Mouse (Mus musculus) limb, embryonic 10.5 days (tissue): ENCODE results near the gene Acap3. TPM values are rescaled to one million over a fixed set of nuclear protein-coding genes. Genes with fewer than 3 reads are reported as not detected.

Source experiments
- DNase-seq: peaks from one replicate; pipeline ENCODE4 v3.0.0-alpha.2; 2017; ENCODE audit warnings: low spot score
- H3K27ac ChIP-seq: fragments of 300-500 bp; sonication (generic); 2 replicates; pipeline ENCODE4 v1.5.1; 2016; ENCODE audit warnings: mild to moderate bottlenecking
- H3K27me3 ChIP-seq: fragments of 300-500 bp; sonication (generic); 2 replicates; pipeline ENCODE4 v1.6.1; 2016; ENCODE audit warnings: low read depth, mild to moderate bottlenecking; ENCODE audit not compliant: poor library complexity, severe bottlenecking
- H3K36me3 ChIP-seq: fragments of 300-500 bp; sonication (generic); 2 replicates; pipeline ENCODE4 v1.6.1; 2016; ENCODE audit warnings: mild to moderate bottlenecking, moderate library complexity
- H3K4me1 ChIP-seq: fragments of 300-500 bp; sonication (generic); 2 replicates; pipeline ENCODE4 v1.6.1; 2016
- H3K4me3 ChIP-seq: fragments of 300-500 bp; sonication (generic); 2 replicates; pipeline ENCODE4 v1.5.1; 2016; ENCODE audit warnings: mild to moderate bottlenecking, moderate library complexity
- H3K9me3 ChIP-seq: fragments of 300-500 bp; sonication (generic); replicated peaks from 2 replicates; pipeline ENCODE4 v1.6.1; 2016; ENCODE audit warnings: mild to moderate bottlenecking
- WGBS: fragments of 180-500 bp; shearing (Covaris S2); methylation state at CpG from one replicate; pipeline ENCODE4 v1.1.7; 2016; 5-methylcytosine and 5-hydroxymethylcytosine counted together
- polyA plus RNA-seq: library from polyadenylated mRNA; unstranded; fragments of >200 nt; fragmentation: Nextera tagmentation; extraction: Ambion mirVana; gene quantifications from 2 replicates; pipeline ENCODE4 v1.2.1, GENCODE M21; 2016

Acap3 gene
- 20.9 and 25.3 TPM in 2 replicates for polyA plus RNA-seq

- Histone ChIP-seq H3K36me3 (peaks cover 45% of the 10 kb centered on the region), H3K9me3 (no peaks in the 10 kb centered on the region), H3K4me3 (peak within 1 kb of the TSS; percentile 92), H3K27ac (peak within 1 kb of the TSS; percentile 93), H3K4me1 (peaks cover 38% of the 10 kb centered on the region), H3K27me3 (no peaks in the 10 kb centered on the region)
- DNase-seq: peak; percentile 98
- under 1% methylated on average over 52 of the region's 52 CpGs for WGBS
These were observed at the start of gene Acap3, which contains the start of gene Pusl1 for GRCm38 (mm10) chr4:155891551-155892001. TSS of gene Acap3 (plus strand) at chr4:155891822. TSS of gene Pusl1 (minus strand) at chr4:155891781.

- H3K27me3 ChIP-seq: peaks cover 17% of the 10 kb centered on the region
- H3K9me3 ChIP-seq: no peaks in the 10 kb centered on the region
- no peak overlapping the region for H3K4me3 ChIP-seq
- DNase-seq: no peak
- WGBS: 94% methylated on average over 5 of the region's 5 CpGs
- H3K36me3 ChIP-seq: peaks cover 30% of the 10 kb centered on the region
- peaks cover 49% of the 10 kb centered on the region for H3K4me1 ChIP-seq
- no peak overlapping the region for H3K27ac ChIP-seq
These were observed 48.4 kb upstream of the Acap3 start for GRCm38 (mm10) chr4:155843231-155843630.

GRCm38 (mm10) chr4:155846871-155847578 is 44.6 kb upstream of the Acap3 start, which contains the start of gene Dvl1:
TSS of gene Dvl1 (plus strand) at chr4:155847402.
- Histone ChIP-seq H3K9me3 (no peaks in the 10 kb centered on the region), H3K4me1 (peaks cover 24% of the 10 kb centered on the region), H3K27me3 (peaks cover 5% of the 10 kb centered on the region; the same call in 1 of the 2 replicates), H3K4me3 (peak within 1 kb of the TSS; percentile 82), H3K27ac (peak within 1 kb of the TSS; percentile 89), H3K36me3 (peaks cover 22% of the 10 kb centered on the region)
- DNase-seq: peak; percentile 98
- 4% methylated on average over 64 of the region's 65 CpGs for WGBS

GRCm38 (mm10) chr4:155847591-155848352 is 43.9 kb upstream of the Acap3 start:
- peak; percentile 67 for DNase-seq
- Histone ChIP-seq H3K36me3 (peaks cover 15% of the 10 kb centered on the region), H3K4me1 (peaks cover 24% of the 10 kb centered on the region), H3K4me3 (peak overlapping the region; percentile 82), H3K27ac (peak overlapping the region; percentile 89), H3K9me3 (no peaks in the 10 kb centered on the region), H3K27me3 (0 out of 2 replicates have a peak, but pooled peaks cover under 1% of the 10 kb centered on the region)
- 2% methylated on average over 69 of the region's 69 CpGs for WGBS

- WGBS: 60% methylated on average over 7 of the region's 7 CpGs
These were observed 43.1 kb upstream of the Acap3 start for GRCm38 (mm10) chr4:155848434-155849095.

GRCm38 (mm10) chr4:155849391-155849790 is 42.2 kb upstream of the Acap3 start:
- Histone ChIP-seq H3K9me3 (no peaks in the 10 kb centered on the region), H3K36me3 (peaks cover 15% of the 10 kb centered on the region), H3K4me3 (no peak overlapping the region), H3K4me1 (peaks cover 24% of the 10 kb centered on the region), H3K27ac (no peak overlapping the region), H3K27me3 (no peaks in the 10 kb centered on the region)
- 85% methylated on average over 2 of the region's 2 CpGs for WGBS
- no peak for DNase-seq

More at GRCm38 (mm10) chr4:155848434-155849095, 43.1 kb upstream of the Acap3 start:
- no peaks in the 10 kb centered on the region for H3K9me3 ChIP-seq
- peaks cover 24% of the 10 kb centered on the region for H3K4me1 ChIP-seq
- peaks cover 14% of the 10 kb centered on the region for H3K36me3 ChIP-seq
- no peaks in the 10 kb centered on the region for H3K27me3 ChIP-seq
- H3K4me3 ChIP-seq: peak overlapping the region; percentile 82
- no peak overlapping the region for H3K27ac ChIP-seq
- DNase-seq: no peak

- WGBS: 94% methylated on average over 3 of the region's 3 CpGs
- H3K27me3 ChIP-seq: no peaks in the 10 kb centered on the region
- no peak overlapping the region for H3K27ac ChIP-seq
- H3K9me3 ChIP-seq: no peaks in the 10 kb centered on the region
- H3K4me1 ChIP-seq: peaks cover 24% of the 10 kb centered on the region
- peaks cover 21% of the 10 kb centered on the region for H3K36me3 ChIP-seq
- no peak overlapping the region for H3K4me3 ChIP-seq
- DNase-seq: no peak
These were observed 41.7 kb upstream of the Acap3 start for GRCm38 (mm10) chr4:155849792-155850451.

GRCm38 (mm10) chr4:155851368-155851767 is 40.3 kb upstream of the Acap3 start:
- H3K4me3 ChIP-seq: no peak overlapping the region
- H3K9me3 ChIP-seq: no peaks in the 10 kb centered on the region
- peaks cover 35% of the 10 kb centered on the region for H3K36me3 ChIP-seq
- no peak overlapping the region for H3K27ac ChIP-seq
- 90% methylated on average over 3 of the region's 3 CpGs for WGBS
- H3K27me3 ChIP-seq: no peaks in the 10 kb centered on the region
- peaks cover 23% of the 10 kb centered on the region for H3K4me1 ChIP-seq
- no peak for DNase-seq

GRCm38 (mm10) chr4:155851951-155852411 is 39.6 kb upstream of the Acap3 start:
- Histone ChIP-seq H3K4me3 (no peak overlapping the region), H3K27me3 (no peaks in the 10 kb centered on the region), H3K27ac (no peak overlapping the region), H3K36me3 (peaks cover 41% of the 10 kb centered on the region), H3K9me3 (no peaks in the 10 kb centered on the region), H3K4me1 (peaks cover 17% of the 10 kb centered on the region)
- 85% methylated on average over 2 of the region's 2 CpGs for WGBS
- DNase-seq: no peak

- Histone ChIP-seq H3K9me3 (no peaks in the 10 kb centered on the region), H3K27ac (no peak overlapping the region), H3K36me3 (peaks cover 55% of the 10 kb centered on the region), H3K27me3 (no peaks in the 10 kb centered on the region), H3K4me1 (peaks cover 6% of the 10 kb centered on the region), H3K4me3 (no peak overlapping the region)
- no peak for DNase-seq
- 89% methylated on average over 9 of the region's 9 CpGs for WGBS
These were observed 38.2 kb upstream of the Acap3 start for GRCm38 (mm10) chr4:155853421-155853820.

- Histone ChIP-seq H3K4me1 (no peaks in the 10 kb centered on the region), H3K27me3 (no peaks in the 10 kb centered on the region), H3K36me3 (peaks cover 66% of the 10 kb centered on the region), H3K27ac (no peak overlapping the region), H3K4me3 (no peak overlapping the region), H3K9me3 (no peaks in the 10 kb centered on the region)
- DNase-seq: no peak
- WGBS: 98% methylated on average over 12 of the region's 12 CpGs
These were observed 36.6 kb upstream of the Acap3 start for GRCm38 (mm10) chr4:155854991-155855390.

GRCm38 (mm10) chr4:155856071-155856470 is 35.6 kb upstream of the Acap3 start:
- Histone ChIP-seq H3K4me1 (no peaks in the 10 kb centered on the region), H3K27ac (no peak overlapping the region), H3K36me3 (peaks cover 75% of the 10 kb centered on the region), H3K4me3 (no peak overlapping the region), H3K27me3 (no peaks in the 10 kb centered on the region), H3K9me3 (no peaks in the 10 kb centered on the region)
- 89% methylated on average over 12 of the region's 12 CpGs for WGBS
- no peak for DNase-seq
